Mouse (Mus musculus) forebrain, embryonic 12.5 days (tissue): ENCODE results near the gene Ppfibp1. TPM values are rescaled to one million over a fixed set of nuclear protein-coding genes. Genes with fewer than 3 reads are reported as not detected.

Experiments used
- ATAC-seq: fragments of 200-750 bp; cut with Nextera tagmentation; 2 replicates; pipeline ENCODE4 v1.8.0; 2017; ENCODE audit warnings: moderate TSS enrichment; ENCODE audit not compliant: low FRiP score
- H3K27ac ChIP-seq: fragments of 300-500 bp; sonication (generic); 2 replicates; pipeline ENCODE4 v1.5.1; 2016; ENCODE audit warnings: mild to moderate bottlenecking
- H3K27me3 ChIP-seq: fragments of 300-500 bp; sonication (generic); 2 replicates; pipeline ENCODE4 v1.6.1; 2016; ENCODE audit warnings: mild to moderate bottlenecking
- H3K36me3 ChIP-seq: fragments of 300-500 bp; sonication (generic); replicated peaks from 2 replicates; pipeline ENCODE4 v1.6.1; 2016; ENCODE audit warnings: mild to moderate bottlenecking
- H3K4me1 ChIP-seq: fragments of 300-500 bp; sonication (generic); 2 replicates; pipeline ENCODE4 v1.6.1; 2016
- H3K4me2 ChIP-seq: fragments of 300-500 bp; sonication (generic); 2 replicates; pipeline ENCODE4 v1.6.1; 2016; ENCODE audit warnings: mild to moderate bottlenecking, moderate library complexity
- H3K4me3 ChIP-seq: fragments of 300-500 bp; sonication (generic); replicated peaks from 2 replicates; pipeline ENCODE4 v1.5.1; 2016; ENCODE audit warnings: mild to moderate bottlenecking
- H3K9ac ChIP-seq: fragments of 300-500 bp; sonication (generic); 2 replicates; pipeline ENCODE4 v1.6.1; 2016; ENCODE audit warnings: mild to moderate bottlenecking
- H3K9me3 ChIP-seq: fragments of 300-500 bp; sonication (generic); 2 replicates; pipeline ENCODE4 v1.6.1; 2016
- WGBS: fragments of 180-500 bp; shearing (Covaris S2); methylation state at CpG from one replicate; pipeline ENCODE4 v1.1.7; 2016; 5-methylcytosine and 5-hydroxymethylcytosine counted together
- polyA plus RNA-seq: library from polyadenylated mRNA; unstranded; fragments of >200 nt; fragmentation: Nextera tagmentation; extraction: Ambion mirVana; gene quantifications from 2 replicates; pipeline ENCODE4 v1.2.1, GENCODE M21; 2016

Ppfibp1 gene
- polyA plus RNA-seq, 1 experiment from 2014 or later: 29.9 TPM

DNA sequence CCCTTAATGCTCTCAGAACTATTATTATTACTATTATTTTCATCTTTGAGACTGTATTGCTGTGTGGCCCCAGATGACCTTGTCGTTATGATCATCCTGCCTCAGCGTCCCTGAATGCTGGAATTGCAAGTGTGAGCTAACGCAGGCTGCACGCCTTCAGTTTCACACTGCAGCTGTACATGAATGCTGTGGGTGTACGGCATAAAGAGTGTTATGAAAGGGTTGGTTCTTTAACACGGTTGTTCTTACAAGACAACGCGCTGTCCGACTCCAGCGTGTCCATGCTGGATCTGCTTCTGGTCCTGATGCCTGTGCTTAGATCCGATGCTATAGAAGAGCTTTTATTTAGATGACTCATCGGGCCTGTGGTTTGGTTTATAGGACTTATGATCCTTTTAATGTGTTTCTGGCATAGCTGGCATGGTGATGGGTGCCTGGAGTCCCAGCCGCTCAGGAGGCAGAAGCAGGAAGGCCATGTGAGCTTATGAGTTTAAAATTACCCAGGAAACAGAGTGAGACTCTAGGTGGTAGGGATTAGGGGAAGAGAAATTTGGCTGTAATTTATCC is 161.0 kb downstream of the Ppfibp1 start:
- H3K27ac ChIP-seq: no peak overlapping the region
- peaks cover 66% of the 10 kb centered on the region for H3K36me3 ChIP-seq

DNA sequence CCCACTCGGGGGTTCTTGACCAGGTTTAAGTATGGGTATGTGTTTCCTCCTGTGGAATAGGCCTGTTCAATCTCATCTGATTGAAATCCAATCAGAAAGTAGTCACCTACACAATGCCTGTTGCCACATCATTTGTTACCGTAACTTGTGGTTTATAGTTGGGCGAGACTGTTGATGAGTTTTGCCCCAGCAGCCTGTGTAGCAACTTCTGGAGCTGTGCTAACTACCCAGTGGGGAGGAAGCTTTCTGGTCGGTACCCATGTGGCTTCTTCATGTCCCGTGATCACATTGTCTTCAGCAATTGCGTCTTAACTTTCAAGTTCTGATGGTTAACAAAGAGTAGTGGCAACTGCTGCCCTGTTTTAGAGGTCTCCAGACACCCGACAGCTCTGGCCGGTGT is 163.4 kb downstream of the Ppfibp1 start:
- ATAC-seq: no peak
- Histone ChIP-seq H3K27ac (no peak overlapping the region), H3K27me3 (no peaks in the 10 kb centered on the region), H3K4me3 (no peak overlapping the region), H3K9ac (no peak overlapping the region), H3K9me3 (no peaks in the 10 kb centered on the region), H3K4me2 (no peak overlapping the region), H3K36me3 (peaks cover 84% of the 10 kb centered on the region), H3K4me1 (no peaks in the 10 kb centered on the region)
- 94% methylated on average over 8 of the region's 8 CpGs for WGBS

More for the DNA sequence above, 161.0 kb downstream of the Ppfibp1 start:
- Histone ChIP-seq H3K9ac (no peak overlapping the region), H3K4me3 (no peak overlapping the region), H3K4me2 (no peak overlapping the region), H3K9me3 (no peaks in the 10 kb centered on the region), H3K27me3 (no peaks in the 10 kb centered on the region), H3K4me1 (0 out of 2 replicates have a peak, but pooled peaks cover under 1% of the 10 kb centered on the region)
- 97% methylated on average over 13 of the region's 13 CpGs for WGBS
- ATAC-seq: no peak

DNA sequence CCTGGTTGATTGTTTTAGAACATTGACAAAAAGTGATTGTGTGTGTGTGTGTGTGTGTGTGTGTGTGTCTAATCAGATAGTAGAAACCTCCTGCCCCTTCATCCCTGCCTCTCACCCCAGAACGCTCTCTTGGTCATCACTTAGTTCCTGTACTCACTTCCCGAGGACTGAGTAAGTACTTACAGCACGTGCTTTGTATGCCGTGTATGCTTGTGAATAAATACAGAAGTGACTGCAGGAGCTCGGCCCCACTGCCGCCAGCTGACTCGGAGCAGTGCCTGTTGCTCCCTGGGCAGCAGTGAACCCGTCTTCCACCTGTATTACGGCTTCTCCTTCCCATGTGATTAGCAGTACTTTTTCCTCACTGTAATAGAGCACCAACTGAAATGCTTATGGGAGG is 164.2 kb downstream of the Ppfibp1 start:
- H3K9me3 ChIP-seq: no peaks in the 10 kb centered on the region
- no peak overlapping the region for H3K4me2 ChIP-seq
- H3K27me3 ChIP-seq: no peaks in the 10 kb centered on the region
- no peak for ATAC-seq
- 88% methylated on average over 9 of the region's 9 CpGs for WGBS
- H3K27ac ChIP-seq: no peak overlapping the region
- H3K9ac ChIP-seq: no peak overlapping the region
- H3K36me3 ChIP-seq: peaks cover 82% of the 10 kb centered on the region
- H3K4me1 ChIP-seq: no peaks in the 10 kb centered on the region
- no peak overlapping the region for H3K4me3 ChIP-seq

DNA sequence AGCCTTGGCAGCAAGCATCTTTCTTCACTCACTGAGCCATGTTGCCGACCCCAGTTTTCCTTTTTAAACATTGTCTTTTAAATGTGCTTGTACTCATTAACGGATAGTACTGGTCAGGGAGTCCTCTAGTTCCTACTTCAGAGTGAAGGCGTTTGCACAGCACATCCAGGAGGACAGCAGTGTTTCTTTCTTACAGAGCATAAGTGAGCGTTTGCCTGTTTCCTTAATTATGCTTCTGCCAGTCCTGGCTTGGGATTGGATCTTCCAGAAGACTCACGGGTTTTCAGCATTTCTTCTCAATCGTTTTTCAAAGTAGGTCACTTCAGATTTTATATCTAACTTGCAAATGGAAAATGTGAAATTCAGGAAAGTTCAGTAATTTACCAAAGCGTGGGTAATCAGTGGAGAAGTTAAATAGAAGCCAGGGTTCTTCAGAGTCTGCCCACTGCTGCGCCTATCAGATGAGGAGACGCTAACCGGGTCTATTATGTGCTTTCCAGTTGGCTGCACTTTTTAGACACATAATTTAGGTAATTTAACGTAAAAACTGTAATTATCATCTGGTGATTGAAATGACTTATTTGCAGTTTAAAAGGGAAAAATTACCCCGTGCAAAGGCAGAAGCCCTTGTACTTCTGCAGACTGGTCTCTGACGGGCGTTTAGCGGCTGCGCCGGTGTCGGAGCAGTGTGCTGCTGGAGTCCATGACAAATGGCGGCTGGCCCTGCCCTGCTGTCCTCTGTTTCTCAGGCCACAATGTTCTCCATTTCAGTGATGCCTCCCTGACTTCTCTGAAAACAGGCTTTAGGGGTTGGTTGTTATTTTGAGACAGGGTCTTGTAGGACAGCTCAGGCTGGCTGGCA is 165.7 kb downstream of the Ppfibp1 start:
- Histone ChIP-seq H3K4me3 (no peak overlapping the region), H3K4me2 (no peak overlapping the region), H3K36me3 (peaks cover 78% of the 10 kb centered on the region), H3K4me1 (no peaks in the 10 kb centered on the region), H3K27me3 (no peaks in the 10 kb centered on the region), H3K27ac (peak overlapping the region; percentile 36; the same call in 1 of the 2 replicates), H3K9me3 (no peaks in the 10 kb centered on the region), H3K9ac (no peak overlapping the region)
- WGBS: 77% methylated on average over 19 of the region's 19 CpGs
- ATAC-seq: peak; percentile 83

DNA sequence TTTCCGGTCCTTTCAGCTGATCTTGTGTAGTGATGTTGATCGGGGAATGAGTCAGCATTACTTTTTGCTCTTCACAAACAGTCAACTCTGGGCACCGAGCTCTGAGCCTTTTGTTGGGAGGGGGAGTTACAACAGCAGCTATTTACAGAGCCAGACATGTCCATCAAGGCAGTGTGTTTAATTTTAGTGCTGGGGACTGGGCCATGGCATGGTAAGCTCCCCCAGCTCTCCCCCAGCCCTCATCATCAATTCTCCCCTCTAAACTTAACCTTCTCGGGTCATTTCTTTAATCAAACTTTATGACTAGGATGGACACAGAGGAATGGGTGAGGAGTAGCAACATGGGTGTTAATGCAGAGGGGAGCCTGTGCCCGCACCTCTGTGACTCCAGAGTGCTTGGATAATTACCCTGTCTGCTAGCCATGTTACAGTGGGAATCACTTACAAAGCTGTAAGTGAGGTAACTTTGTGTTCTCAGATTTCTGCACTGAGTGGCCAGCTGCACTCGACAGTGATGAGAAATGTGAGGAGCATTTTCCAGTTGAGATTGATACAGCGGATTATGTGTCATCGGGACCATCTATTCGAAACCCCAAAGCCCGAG is 167.2 kb downstream of the Ppfibp1 start:
- WGBS: 92% methylated on average over 10 of the region's 10 CpGs
- no peak for ATAC-seq

DNA sequence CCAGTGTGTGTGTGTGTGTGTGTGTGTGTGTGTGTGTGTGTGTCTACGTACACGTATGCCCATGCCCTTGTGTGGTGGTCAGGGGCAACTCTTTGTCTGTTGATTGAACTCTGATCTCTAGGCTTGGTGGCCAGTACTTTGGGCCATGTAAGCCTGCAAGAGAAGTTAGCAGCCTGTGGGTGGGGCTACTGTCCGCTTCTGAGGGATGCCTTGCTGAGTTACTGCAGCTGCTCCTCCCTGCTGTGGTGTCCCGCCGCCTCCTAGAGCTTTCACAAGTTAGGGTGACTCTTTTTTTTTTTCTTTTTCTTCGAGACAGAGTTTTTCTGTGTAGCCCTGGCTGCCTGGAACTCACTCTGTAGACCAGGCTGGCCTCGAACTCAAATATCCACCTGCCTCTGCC is 171.0 kb downstream of the Ppfibp1 start:
- H3K9ac ChIP-seq: no peak overlapping the region
- H3K4me3 ChIP-seq: no peak overlapping the region
- no peak for ATAC-seq
- H3K4me2 ChIP-seq: no peak overlapping the region
- H3K27ac ChIP-seq: no peak overlapping the region
- H3K4me1 ChIP-seq: no peaks in the 10 kb centered on the region; the same call in 1 of the 2 replicates
- H3K36me3 ChIP-seq: peaks cover 66% of the 10 kb centered on the region
- no peaks in the 10 kb centered on the region for H3K9me3 ChIP-seq
- WGBS: 80% methylated on average over 7 of the region's 7 CpGs
- no peaks in the 10 kb centered on the region for H3K27me3 ChIP-seq

More for the DNA sequence above, 167.2 kb downstream of the Ppfibp1 start:
- Histone ChIP-seq H3K4me3 (no peak overlapping the region), H3K27ac (no peak overlapping the region), H3K4me1 (no peaks in the 10 kb centered on the region), H3K27me3 (no peaks in the 10 kb centered on the region), H3K4me2 (no peak overlapping the region), H3K9me3 (no peaks in the 10 kb centered on the region), H3K36me3 (peaks cover 70% of the 10 kb centered on the region), H3K9ac (no peak overlapping the region)

DNA sequence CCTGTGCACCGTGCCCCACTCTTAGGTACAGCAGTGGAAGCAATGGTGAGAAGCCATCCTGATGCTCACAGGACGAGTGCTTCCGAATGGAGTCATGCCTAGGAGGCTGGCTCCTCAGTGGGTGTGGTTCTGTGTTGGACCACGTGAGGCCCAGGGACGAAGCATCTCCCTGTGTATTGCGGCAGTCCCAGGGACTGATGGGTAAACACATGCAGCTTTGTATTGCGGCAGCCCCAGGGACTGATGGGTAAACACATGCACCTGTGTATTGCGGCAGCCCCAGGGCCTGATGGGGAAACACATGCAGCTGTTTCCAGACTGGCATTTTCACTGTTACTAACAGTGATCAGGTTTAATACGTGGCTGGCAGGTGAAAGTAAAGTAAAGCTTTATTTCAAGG is 173.3 kb downstream of the Ppfibp1 start:
- Histone ChIP-seq H3K27ac (peak overlapping the region; percentile 46; the same call in 1 of the 2 replicates), H3K4me1 (no peaks in the 10 kb centered on the region; the same call in 1 of the 2 replicates), H3K9ac (no peak overlapping the region), H3K27me3 (no peaks in the 10 kb centered on the region), H3K4me3 (no peak overlapping the region), H3K36me3 (peaks cover 52% of the 10 kb centered on the region), H3K4me2 (no peak overlapping the region), H3K9me3 (no peaks in the 10 kb centered on the region)
- peak; percentile 74; the same call in 1 of the 2 replicates for ATAC-seq
- 75% methylated on average over 9 of the region's 9 CpGs for WGBS

DNA sequence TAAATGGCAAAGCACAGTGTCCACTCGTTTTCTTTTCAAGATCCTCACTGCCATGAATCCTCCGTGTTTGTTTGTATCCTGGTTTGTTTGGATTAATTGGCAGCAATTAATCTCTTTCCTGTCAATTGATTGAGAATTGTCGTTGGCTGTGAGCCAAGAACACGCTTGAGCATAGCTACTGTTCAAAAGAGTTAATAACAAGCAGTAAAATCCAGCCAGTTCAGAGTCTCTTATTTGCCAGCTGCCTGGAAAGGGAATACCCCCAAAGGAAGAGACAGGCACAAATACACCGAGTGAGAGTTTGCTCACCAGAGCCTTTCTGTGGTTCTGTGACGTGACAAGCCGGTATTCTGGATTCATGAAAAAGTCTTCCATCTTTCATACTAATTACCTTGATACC is 173.7 kb downstream of the Ppfibp1 start:
- Histone ChIP-seq H3K9ac (no peak overlapping the region), H3K36me3 (peaks cover 53% of the 10 kb centered on the region), H3K27ac (peak overlapping the region; percentile 46; the same call in 1 of the 2 replicates), H3K4me2 (no peak overlapping the region), H3K4me1 (no peaks in the 10 kb centered on the region; the same call in 1 of the 2 replicates), H3K9me3 (no peaks in the 10 kb centered on the region), H3K4me3 (no peak overlapping the region), H3K27me3 (no peaks in the 10 kb centered on the region)
- 52% methylated on average over 7 of the region's 7 CpGs for WGBS
- peak; percentile 70; the same call in 1 of the 2 replicates for ATAC-seq

DNA sequence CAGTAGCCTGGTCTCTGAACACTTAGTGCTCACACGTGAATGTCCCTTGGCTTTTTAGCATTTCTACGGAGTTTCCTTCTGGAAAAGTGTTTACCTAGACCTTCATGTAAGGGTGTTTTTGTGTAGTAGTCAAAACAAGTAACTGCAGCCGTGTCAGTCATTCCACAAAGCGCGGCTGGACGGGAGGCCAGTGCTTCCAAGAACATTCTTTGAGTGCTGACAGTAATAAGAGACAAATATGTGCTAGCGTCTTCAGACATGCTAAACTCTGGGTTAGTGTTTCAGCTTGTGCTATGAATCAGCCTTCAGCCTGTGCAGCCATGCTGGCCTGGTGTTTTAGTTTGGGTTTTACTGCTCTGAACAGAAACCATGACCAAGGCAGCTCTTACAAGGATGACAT is 174.4 kb downstream of the Ppfibp1 start:
- Histone ChIP-seq H3K4me1 (no peaks in the 10 kb centered on the region; the same call in 1 of the 2 replicates), H3K4me3 (no peak overlapping the region), H3K9ac (no peak overlapping the region), H3K27ac (no peak overlapping the region), H3K4me2 (no peak overlapping the region), H3K36me3 (peaks cover 56% of the 10 kb centered on the region), H3K27me3 (no peaks in the 10 kb centered on the region), H3K9me3 (no peaks in the 10 kb centered on the region)
- WGBS: 85% methylated on average over 7 of the region's 7 CpGs
- no peak for ATAC-seq

DNA sequence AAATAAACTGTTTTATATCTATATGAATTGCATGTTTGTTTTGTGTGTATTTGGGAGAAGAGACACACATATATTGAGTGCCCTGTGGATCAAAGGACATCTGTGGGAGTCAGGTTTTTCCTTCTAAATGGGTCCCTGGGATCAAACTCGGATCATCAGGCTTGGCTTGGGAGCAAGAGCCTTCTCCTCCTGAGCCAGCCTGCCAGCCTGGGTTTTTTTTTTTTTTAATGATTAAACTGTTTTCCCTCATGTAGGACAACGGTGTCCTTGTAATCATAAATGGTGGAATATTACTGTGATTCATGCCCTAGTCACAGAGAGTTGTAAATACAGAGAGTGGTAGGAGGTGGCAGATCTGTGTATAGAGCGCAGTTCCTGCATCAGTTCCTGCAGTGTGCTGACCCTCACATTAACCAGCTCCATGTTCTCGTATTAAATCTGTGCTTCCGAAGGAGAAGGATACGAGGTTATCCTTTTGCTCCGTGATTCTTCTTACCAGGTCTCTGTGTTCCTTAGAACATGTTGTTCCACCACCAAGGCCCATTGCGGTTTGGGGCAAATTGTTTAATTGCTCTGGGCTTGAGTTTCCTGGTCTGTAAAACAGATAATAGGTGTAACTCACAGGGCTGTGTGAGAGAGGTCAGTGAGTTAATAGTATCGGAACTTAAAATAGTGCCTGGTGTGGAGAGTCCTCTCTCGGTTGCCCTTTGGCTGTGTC is 176.1 kb downstream of the Ppfibp1 start:
- Histone ChIP-seq H3K9me3 (no peaks in the 10 kb centered on the region), H3K27ac (no peak overlapping the region), H3K4me3 (no peak overlapping the region), H3K9ac (no peak overlapping the region), H3K27me3 (no peaks in the 10 kb centered on the region), H3K36me3 (peaks cover 50% of the 10 kb centered on the region), H3K4me2 (no peak overlapping the region), H3K4me1 (no peaks in the 10 kb centered on the region; the same call in 1 of the 2 replicates)
- ATAC-seq: no peak
- WGBS: 96% methylated on average over 10 of the region's 10 CpGs

DNA sequence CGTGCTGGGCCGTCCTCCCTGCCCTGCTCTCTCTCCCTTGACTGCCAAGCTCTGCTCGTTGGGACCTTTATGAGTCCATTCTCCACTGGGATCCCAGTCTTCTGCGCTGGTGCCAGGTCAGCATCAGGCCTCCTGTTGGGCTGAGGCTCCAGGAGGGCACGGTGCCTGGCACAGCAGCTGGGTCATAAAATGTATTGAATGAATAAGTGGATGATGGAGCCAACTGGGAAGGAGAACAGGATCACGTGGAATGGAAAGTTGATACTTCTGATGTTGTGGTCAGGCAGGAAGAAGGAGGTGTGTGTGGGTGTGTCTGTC is 176.6 kb downstream of the Ppfibp1 start:
- H3K27ac ChIP-seq: no peak overlapping the region
- no peak for ATAC-seq
- no peaks in the 10 kb centered on the region; the same call in 1 of the 2 replicates for H3K4me1 ChIP-seq
- H3K4me3 ChIP-seq: no peak overlapping the region
- H3K9me3 ChIP-seq: no peaks in the 10 kb centered on the region
- H3K27me3 ChIP-seq: no peaks in the 10 kb centered on the region
- no peak overlapping the region for H3K4me2 ChIP-seq
- no peak overlapping the region for H3K9ac ChIP-seq
- H3K36me3 ChIP-seq: peaks cover 50% of the 10 kb centered on the region
- WGBS: 93% methylated on average over 6 of the region's 6 CpGs
